Mouse (Mus musculus) c-Kit-positive CD71-positive TER-119-positive erythroid progenitor cells, embryonic 14.5 days (primary cell): Measurements from ENCODE around the gene Zfp316.

Source experiments
- DNase-seq: peaks from one replicate; pipeline ENCODE4 v3.0.0-alpha.2; 2013; ENCODE audit warnings: low spot score

Gene Zfp316

GRCm38 (mm10) chr5:143269363-143270150 lies at the start of gene Zfp316:
Gene Zfp316 (minus strand): TSS chr5:143270022.
- DNase-seq = no peak

- no peak for DNase-seq
Measured at GRCm38 (mm10) chr5:143317288-143317610, 47.4 kb upstream of the Zfp316 start.

GRCm38 (mm10) chr5:143316605-143317287 lies 46.9 kb upstream of the Zfp316 start:
- no peak for DNase-seq

GRCm38 (mm10) chr5:143315514-143315888 lies 45.7 kb upstream of the Zfp316 start:
- no peak for DNase-seq

- peak; percentile 74 for DNase-seq
Measured at GRCm38 (mm10) chr5:143314730-143315513, 45.1 kb upstream of the Zfp316 start, which contains the start of gene E130309D02Rik. Gene E130309D02Rik (minus strand): TSS chr5:143315360.

- no peak for DNase-seq
Measured at GRCm38 (mm10) chr5:143314183-143314729, 44.4 kb upstream of the Zfp316 start.

GRCm38 (mm10) chr5:143311886-143312285 lies 42.1 kb upstream of the Zfp316 start:
- peak; percentile 81 for DNase-seq

- no peak for DNase-seq
Measured at GRCm38 (mm10) chr5:143309916-143310315, 40.1 kb upstream of the Zfp316 start.

GRCm38 (mm10) chr5:143308825-143309224 lies 39.0 kb upstream of the Zfp316 start:
- DNase-seq = no peak

GRCm38 (mm10) chr5:143304251-143304650 lies 34.4 kb upstream of the Zfp316 start:
- DNase-seq = no peak

- no peak for DNase-seq
Measured at GRCm38 (mm10) chr5:143301296-143301695, 31.5 kb upstream of the Zfp316 start.

GRCm38 (mm10) chr5:143299686-143300085 lies 29.9 kb upstream of the Zfp316 start:
- DNase-seq = peak; percentile 34

- DNase-seq = no peak
Measured at GRCm38 (mm10) chr5:143298391-143298790, 28.6 kb upstream of the Zfp316 start.

GRCm38 (mm10) chr5:143297986-143298385 lies 28.2 kb upstream of the Zfp316 start:
- no peak for DNase-seq

GRCm38 (mm10) chr5:143295330-143295729 lies 25.5 kb upstream of the Zfp316 start:
- no peak for DNase-seq

- DNase-seq = no peak
Measured at GRCm38 (mm10) chr5:143294862-143295261, 25.0 kb upstream of the Zfp316 start.

GRCm38 (mm10) chr5:143293404-143293803 lies 23.6 kb upstream of the Zfp316 start, which contains the start of gene Zfp853:
Gene Zfp853 (minus strand): TSS chr5:143293623.
- DNase-seq = no peak

GRCm38 (mm10) chr5:143292879-143293278 lies 23.1 kb upstream of the Zfp316 start:
- no peak for DNase-seq

GRCm38 (mm10) chr5:143289299-143289698 lies 19.5 kb upstream of the Zfp316 start:
- no peak for DNase-seq

GRCm38 (mm10) chr5:143288378-143288911 lies 18.6 kb upstream of the Zfp316 start:
- DNase-seq = no peak

GRCm38 (mm10) chr5:143287774-143288328 lies 18.0 kb upstream of the Zfp316 start:
- no peak for DNase-seq

- no peak for DNase-seq
Measured at GRCm38 (mm10) chr5:143284762-143285161, 14.9 kb upstream of the Zfp316 start.
